ENCODE assay signal across 17 mouse cellular contexts in genomic region chr11:63897856-63898508, GRCm38 (mm10). TPM values are rescaled to one million over a fixed set of nuclear protein-coding genes. Genes with fewer than 3 reads are reported as not detected.
DNase-seq lines count a peak whose midpoint lies in the region; ATAC-seq and TF ChIP-seq lines count a peak whose summit lies in the region.
"Had no signal": no experiment of that assay in that cellular context is flagged by ENCODE, and none has a peak within 500 bp of the region (broad histone marks: within the 10 kb centered on the region; RNA-seq: fewer than 3 reads in every experiment).

No protein-coding gene starts in this region.

- no peak for ATAC-seq in liver, postnatal 0 days
- no peak for ATAC-seq in liver, embryonic 12.5 days
- peak; percentile 33; the same call in 1 of the 2 replicates for ATAC-seq in embryonic facial prominence, embryonic 14.5 days (ENCODE audit: low read depth)
- no peak for ATAC-seq in midbrain, embryonic 15.5 days (replicated peaks)

- no peak overlapping the region for H3K9ac ChIP-seq in liver, postnatal 0 days (replicated peaks)
- H3K9ac ChIP-seq in liver, embryonic 12.5 days = no peak overlapping the region
- H3K9ac ChIP-seq in embryonic facial prominence, embryonic 14.5 days (ENCODE audit: low read depth, low read length) = no peak overlapping the region
- no peak overlapping the region for H3K9ac ChIP-seq in midbrain, embryonic 15.5 days

- no peak for TF ChIP-seq EP300 in liver, postnatal 0 days (IDR thresholded peaks at IDR 0.05; ENCODE audit: low read depth)

- no peaks in the 10 kb centered on the region for H3K36me3 ChIP-seq in liver, postnatal 0 days (replicated peaks; ENCODE audit: insufficient read depth, low read length)
- peaks cover 6% of the 10 kb centered on the region; the same call in 1 of the 2 replicates for H3K36me3 ChIP-seq in liver, embryonic 12.5 days
- H3K36me3 ChIP-seq in embryonic facial prominence, embryonic 14.5 days (ENCODE audit: control insufficient read depth, insufficient read depth, low read length) = no peaks in the 10 kb centered on the region
- no peaks in the 10 kb centered on the region for H3K36me3 ChIP-seq in midbrain, embryonic 15.5 days (replicated peaks)

- H3K9me3 ChIP-seq in liver, postnatal 0 days (ENCODE audit: low read length) = no peaks in the 10 kb centered on the region
- no peaks in the 10 kb centered on the region for H3K9me3 ChIP-seq in liver, embryonic 12.5 days (replicated peaks)
- H3K9me3 ChIP-seq in embryonic facial prominence, embryonic 14.5 days (ENCODE audit: control insufficient read depth, low read length) = no peaks in the 10 kb centered on the region
- H3K9me3 ChIP-seq in midbrain, embryonic 15.5 days = no peaks in the 10 kb centered on the region

- 78% methylated on average over 13 of the region's 13 CpGs for WGBS in liver, postnatal 0 days (ENCODE audit: insufficient replicate concordance)
- 68% methylated on average over 13 of the region's 13 CpGs for WGBS in liver, embryonic 12.5 days (ENCODE audit: insufficient replicate concordance)
- WGBS in embryonic facial prominence, embryonic 14.5 days = 69% methylated on average over 13 of the region's 13 CpGs
- 31% methylated on average over 13 of the region's 13 CpGs for WGBS in midbrain, embryonic 15.5 days

- H3K4me3 ChIP-seq in liver, postnatal 0 days (ENCODE audit: low read depth, low read length) = no peak overlapping the region
- H3K4me3 ChIP-seq in liver, embryonic 12.5 days = no peak overlapping the region
- H3K4me3 ChIP-seq in embryonic facial prominence, embryonic 14.5 days (ENCODE audit: low read depth, low read length) = no peak overlapping the region
- no peak overlapping the region for H3K4me3 ChIP-seq in midbrain, embryonic 15.5 days

- peaks cover 21% of the 10 kb centered on the region for H3K4me1 ChIP-seq in liver, postnatal 0 days (ENCODE audit: insufficient read depth)
- H3K4me1 ChIP-seq in liver, embryonic 12.5 days = peaks cover 43% of the 10 kb centered on the region; the same call in 1 of the 2 replicates
- no peaks in the 10 kb centered on the region; the same call in 1 of the 2 replicates for H3K4me1 ChIP-seq in embryonic facial prominence, embryonic 14.5 days (ENCODE audit: control insufficient read depth, insufficient read depth, low read length)
- H3K4me1 ChIP-seq in midbrain, embryonic 15.5 days = peaks cover 16% of the 10 kb centered on the region

- peak overlapping the region; percentile 58; the same call in 1 of the 2 replicates for H3K27ac ChIP-seq in liver, postnatal 0 days (ENCODE audit: low read depth)
- H3K27ac ChIP-seq in liver, embryonic 12.5 days = no peak overlapping the region
- H3K27ac ChIP-seq in embryonic facial prominence, embryonic 14.5 days (replicated peaks; ENCODE audit: low read depth, low read length) = no peak overlapping the region
- 0 out of 2 replicates have a peak overlapping the region, but pooled peaks have one; percentile 31 for H3K27ac ChIP-seq in midbrain, embryonic 15.5 days

- no peak for TF ChIP-seq CTCF in liver, postnatal 0 days (IDR thresholded peaks at IDR 0.05; ENCODE audit: low read depth)

- no peaks in the 10 kb centered on the region for H3K27me3 ChIP-seq in liver, postnatal 0 days (ENCODE audit: insufficient read depth, low read length)
- no peaks in the 10 kb centered on the region for H3K27me3 ChIP-seq in liver, embryonic 12.5 days (replicated peaks)
- H3K27me3 ChIP-seq in embryonic facial prominence, embryonic 14.5 days (replicated peaks; ENCODE audit: control insufficient read depth, insufficient read depth, low read length) = no peaks in the 10 kb centered on the region
- no peaks in the 10 kb centered on the region for H3K27me3 ChIP-seq in midbrain, embryonic 15.5 days (replicated peaks)

- no peak for DNase-seq in liver, postnatal 0 days
- peak; percentile 60 for DNase-seq in R1 (ENCODE audit: low read depth, low spot score)
- DNase-seq in embryonic facial prominence, embryonic 14.5 days (ENCODE audit: low spot score) = no peak
- no peak for DNase-seq in thymus, adult 18-20 months
- DNase-seq in kidney, postnatal 36 days = no peak
- DNase-seq: adrenal gland, postnatal 14 days; cerebellum, adult 9-10 months; gastrocnemius, postnatal 10 days; heart, postnatal 4 days; kidney, adult 18-20 months; kidney, postnatal 4 days; layer of hippocampus, postnatal 36 days; lung, postnatal 10 days; right cerebral cortex, postnatal 25 days had no signal

- no peak overlapping the region for H3K4me2 ChIP-seq in liver, postnatal 0 days (ENCODE audit: low read depth, low read length)
- no peak overlapping the region for H3K4me2 ChIP-seq in liver, embryonic 12.5 days
- no peak overlapping the region for H3K4me2 ChIP-seq in embryonic facial prominence, embryonic 14.5 days (ENCODE audit: low read depth, low read length)
- no peak overlapping the region for H3K4me2 ChIP-seq in midbrain, embryonic 15.5 days
- H3K4me2 ChIP-seq: heart, embryonic 11.5 days had no signal

RNA-seq across cellular contexts. Expression of gene Hs3st3b1, which starts 24.1 kb away (rescaled TPM):
- polyA plus RNA-seq in liver, postnatal 0 days (2015; fragmentation: Nextera tagmentation; extraction: Ambion mirVana) = 20.0 and 21.1 TPM in 2 replicates
- 23.7 and 25.0 TPM in 2 replicates for polyA plus RNA-seq in liver, embryonic 12.5 days (2016; fragmentation: Nextera tagmentation; extraction: Ambion mirVana)
- 10.9 and 12.1 TPM in 2 replicates for polyA plus RNA-seq in embryonic facial prominence, embryonic 14.5 days (2014; fragmentation: Nextera tagmentation; extraction: Ambion mirVana)
- polyA plus RNA-seq in midbrain, embryonic 15.5 days (2015; fragmentation: Nextera tagmentation; extraction: Ambion mirVana) = 13.0 and 14.2 TPM in 2 replicates

Comparison
In these comparisons a context has a peak if more than half of its experiments do, and no peak if none do; other contexts are left out.
1. H3K27ac ChIP-seq: peak in liver, postnatal 0 days (single experiment) and midbrain, embryonic 15.5 days (single experiment); none in liver, embryonic 12.5 days (single experiment) and embryonic facial prominence, embryonic 14.5 days (single experiment).